ENCODE assay signal across 31 mouse cellular contexts in the genomic region with DNA sequence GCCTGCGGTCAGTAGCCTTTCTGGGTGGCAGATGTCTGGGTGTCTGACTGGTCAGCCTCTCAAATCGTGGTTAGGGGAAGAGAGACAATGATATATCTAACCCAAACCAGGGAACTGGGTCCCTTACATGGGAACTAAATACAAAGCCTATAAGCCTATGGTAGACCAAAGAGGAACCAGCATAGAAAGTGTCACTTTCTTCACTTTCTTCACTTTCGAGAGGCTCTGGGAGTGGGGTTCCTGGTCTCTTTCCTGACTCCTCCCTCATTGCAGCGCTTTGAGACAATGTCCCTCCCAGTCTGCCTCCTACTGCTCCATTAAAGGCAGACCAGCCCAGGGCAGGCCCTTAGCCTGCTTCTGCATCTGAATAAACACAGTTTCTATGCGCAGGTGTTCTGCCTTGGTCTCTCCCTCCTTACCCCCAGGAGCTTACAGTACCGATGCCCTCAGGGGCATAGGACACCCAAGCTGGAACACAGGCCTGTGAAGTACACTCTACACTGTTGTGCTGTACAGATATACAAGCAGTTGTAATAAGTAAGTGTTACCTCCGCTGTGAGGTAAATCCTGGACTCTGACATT. TPM values are rescaled to one million over a fixed set of nuclear protein-coding genes. Genes with fewer than 3 reads are reported as not detected.
DNase-seq lines count a peak whose midpoint lies in the region; ATAC-seq and TF ChIP-seq lines count a peak whose summit lies in the region.
"Had no signal": no experiment of that assay in that cellular context is flagged by ENCODE, and none has a peak within 500 bp of the region (broad histone marks: within the 10 kb centered on the region; RNA-seq: fewer than 3 reads in every experiment).

No protein-coding gene starts in this region.

- H3K4me2 ChIP-seq in kidney, embryonic 15.5 days, result no peak overlapping the region
- H3K4me2 ChIP-seq: embryonic facial prominence, embryonic 12.5 days; forebrain, embryonic 13.5 days; heart, embryonic 15.5 days; hindbrain, embryonic 13.5 days; midbrain, embryonic 11.5 days had no signal

- no peak overlapping the region for H3K4me3 ChIP-seq in kidney, embryonic 15.5 days (replicated peaks)
- H3K4me3 ChIP-seq in ES-Bruce4 (ENCODE audit: low read depth, low read length), result no peak overlapping the region
- H3K4me3 ChIP-seq: embryonic facial prominence, embryonic 12.5 days; forebrain, embryonic 13.5 days; gastrocnemius, adult 2 months; heart, embryonic 15.5 days; hindbrain, embryonic 13.5 days; left cerebral cortex, adult 2 months; limb, embryonic 10.5 days had no signal

- WGBS in kidney, embryonic 15.5 days, result 86% methylated on average over 7 of the region's 7 CpGs

- no peak overlapping the region for H3K27ac ChIP-seq in kidney, embryonic 15.5 days
- peak overlapping the region; percentile 31; the same call in 1 of the 2 replicates for H3K27ac ChIP-seq in ES-Bruce4 (ENCODE audit: insufficient read depth, low read length)
- H3K27ac ChIP-seq: embryonic facial prominence, embryonic 12.5 days; forebrain, embryonic 13.5 days; gastrocnemius, adult 2 months; heart, embryonic 15.5 days; hindbrain, embryonic 13.5 days; left cerebral cortex, adult 2 months; limb, embryonic 10.5 days; macrophage; stomach, postnatal 0 days had no signal

- H3K36me3 ChIP-seq in kidney, embryonic 15.5 days, result peaks cover 77% of the 10 kb centered on the region
- H3K36me3 ChIP-seq in ES-Bruce4 (ENCODE audit: control insufficient read depth, insufficient read depth, low read length, poor library complexity, severe bottlenecking), result peaks cover 9% of the 10 kb centered on the region

- ATAC-seq in kidney, embryonic 15.5 days (replicated peaks; ENCODE audit: low FRiP score), result no peak
- peak; percentile 46 for ATAC-seq in megakaryocyte progenitor cell, adult 5-6 weeks (replicated peaks; ENCODE audit: poor library complexity)
- ATAC-seq: forebrain, embryonic 13.5 days; lung, postnatal 0 days had no signal

- no peak for TF ChIP-seq POLR2A in ES-Bruce4 (IDR thresholded peaks at IDR 0.05; ENCODE audit: insufficient read depth, low read length)

- no peaks in the 10 kb centered on the region for H3K27me3 ChIP-seq in kidney, embryonic 15.5 days
- H3K27me3 ChIP-seq in ES-Bruce4 (ENCODE audit: control insufficient read depth, insufficient read depth, low read length, poor library complexity, severe bottlenecking), result no peaks in the 10 kb centered on the region
- H3K27me3 ChIP-seq: embryonic facial prominence, embryonic 12.5 days; forebrain, embryonic 13.5 days; heart, embryonic 15.5 days; hindbrain, embryonic 13.5 days had no signal

- no peak for TF ChIP-seq CTCF in ES-Bruce4 (IDR thresholded peaks at IDR 0.05; ENCODE audit: low read depth, low read length)

- peak; percentile 92 for TF ChIP-seq EP300 in ES-Bruce4 (IDR thresholded peaks at IDR 0.05; ENCODE audit: insufficient read depth, low read depth, low read length)

- no peak overlapping the region for H3K9ac ChIP-seq in kidney, embryonic 15.5 days
- H3K9ac ChIP-seq in ES-Bruce4 (ENCODE audit: low read depth, poor library complexity, severe bottlenecking), result no peak overlapping the region
- H3K9ac ChIP-seq: embryonic facial prominence, embryonic 12.5 days; forebrain, embryonic 13.5 days; heart, embryonic 15.5 days; hindbrain, embryonic 13.5 days had no signal

- H3K9me3 ChIP-seq in kidney, embryonic 15.5 days (replicated peaks), result no peaks in the 10 kb centered on the region
- no peaks in the 10 kb centered on the region for H3K9me3 ChIP-seq in ES-Bruce4 (replicated peaks; ENCODE audit: control insufficient read depth, insufficient read depth, low read length, poor library complexity, severe bottlenecking)
- H3K9me3 ChIP-seq: embryonic facial prominence, embryonic 12.5 days; forebrain, embryonic 13.5 days; heart, embryonic 15.5 days; hindbrain, embryonic 13.5 days; limb, embryonic 10.5 days had no signal

- H3K4me1 ChIP-seq in kidney, embryonic 15.5 days, result no peaks in the 10 kb centered on the region
- peaks cover 12% of the 10 kb centered on the region for H3K4me1 ChIP-seq in ES-Bruce4 (ENCODE audit: control insufficient read depth, insufficient read depth, low read length)
- H3K4me1 ChIP-seq: embryonic facial prominence, embryonic 12.5 days; forebrain, embryonic 13.5 days; hindbrain, embryonic 13.5 days; limb, embryonic 10.5 days had no signal

- DNase-seq in kidney, adult 8-10 months, result peak; percentile 22 to 25
- peak; percentile 66 for DNase-seq in ZHBTc4 (ENCODE audit: low read depth, low spot score)
- DNase-seq in urinary bladder, adult 2 months (ENCODE audit: low spot score), result no peak
- no peak for DNase-seq in natural killer cell, adult 2 months (ENCODE audit: low spot score in 2 of 2)
- DNase-seq: adrenal gland, adult 2 months; cerebellum, adult 11-12 months; cerebellum, postnatal 10 days; gastrocnemius, adult 2 months; heart, postnatal 36 days; layer of hippocampus, adult 9-11 months; right cerebral cortex, postnatal 14 days; thymus, adult 2 months had no signal

RNA-seq across cellular contexts. Expression of a gene that starts 9.5 kb away (rescaled TPM):
- polyA plus RNA-seq in kidney, embryonic 15.5 days (2015; fragmentation: Nextera tagmentation; extraction: Ambion mirVana), result 18.8 and 20.1 TPM in 2 replicates
- polyA plus RNA-seq in ES-Bruce4 (2011; ENCODE audit: insufficient read depth, insufficient read length, low read depth, missing spikeins), result not detected in 2 replicates
- not detected in 2 replicates for total RNA-seq in megakaryocyte progenitor cell, adult 5-6 weeks (2015)
- total RNA-seq in megakaryocyte progenitor cell, adult 5-6 weeks (2017), result not detected in 2 replicates
- polyA plus RNA-seq in urinary bladder, adult 2 months (2012; rRNA removed), result 5.0 and 5.6 TPM in 2 replicates
- polyA plus RNA-seq: liver, adult 2 months; macrophage had no signal

RNA-seq across cellular contexts. Expression of a gene that starts 16.1 kb away (rescaled TPM):
- polyA plus RNA-seq in kidney, embryonic 15.5 days (2015; fragmentation: Nextera tagmentation; extraction: Ambion mirVana), result 30.5 and 35.9 TPM in 2 replicates
- polyA plus RNA-seq in ES-Bruce4 (2011; ENCODE audit: insufficient read depth, insufficient read length, low read depth, missing spikeins), result 16.3 and 21.6 TPM in 2 replicates
- 24.1 and 33.1 TPM in 2 replicates for total RNA-seq in megakaryocyte progenitor cell, adult 5-6 weeks (2015)
- 12.9 and 15.6 TPM in 2 replicates for total RNA-seq in megakaryocyte progenitor cell, adult 5-6 weeks (2017)
- polyA plus RNA-seq in urinary bladder, adult 2 months (2012; rRNA removed), result 10.9 and 15.7 TPM in 2 replicates

RNA-seq across cellular contexts. Expression of a gene that starts 29.8 kb away (rescaled TPM):
- 521 and 534 TPM in 2 replicates for polyA plus RNA-seq in kidney, embryonic 15.5 days (2015; fragmentation: Nextera tagmentation; extraction: Ambion mirVana)
- polyA plus RNA-seq in ES-Bruce4 (2011; ENCODE audit: insufficient read depth, insufficient read length, low read depth, missing spikeins), result 411 and 413 TPM in 2 replicates
- total RNA-seq in megakaryocyte progenitor cell, adult 5-6 weeks (2015), result 124 and 149 TPM in 2 replicates
- total RNA-seq in megakaryocyte progenitor cell, adult 5-6 weeks (2017), result 373 and 394 TPM in 2 replicates
- 115 and 121 TPM in 2 replicates for polyA plus RNA-seq in urinary bladder, adult 2 months (2012; rRNA removed)

RNA-seq across cellular contexts. Expression of a gene that starts 33.3 kb away (rescaled TPM):
- not detected in 2 replicates for polyA plus RNA-seq in kidney, embryonic 15.5 days (2015; fragmentation: Nextera tagmentation; extraction: Ambion mirVana)
- not detected in 2 replicates for polyA plus RNA-seq in ES-Bruce4 (2011; ENCODE audit: insufficient read depth, insufficient read length, low read depth, missing spikeins)
- not detected in 2 replicates for total RNA-seq in megakaryocyte progenitor cell, adult 5-6 weeks (2015)
- total RNA-seq in megakaryocyte progenitor cell, adult 5-6 weeks (2017), result not detected in 2 replicates
- polyA plus RNA-seq in urinary bladder, adult 2 months (2012; rRNA removed), result not detected in 2 replicates
- total RNA-seq: adrenal gland, adult 2 months; adrenal gland, postnatal 4 days; gastrocnemius, adult 2 months; gastrocnemius, postnatal 4 days; heart, postnatal 36 days; left cerebral cortex, adult 2 months; liver, adult 2 months; midbrain, postnatal 0 days; neutrophil, adult 5-6 weeks had no signal
- polyA plus RNA-seq: adrenal gland, adult 2 months; embryonic facial prominence, embryonic 12.5 days; forebrain, embryonic 13.5 days; heart, embryonic 15.5 days; hindbrain, embryonic 13.5 days; limb, embryonic 10.5 days; liver, adult 2 months; liver, embryonic 16.5 days; lung, postnatal 0 days; macrophage; midbrain, embryonic 11.5 days; midbrain, postnatal 0 days; stomach, postnatal 0 days; thymus, adult 2 months had no signal

RNA-seq across cellular contexts. Expression of a gene that starts 33.4 kb away (rescaled TPM):
- 0.26 and 0.44 TPM in 2 replicates for polyA plus RNA-seq in kidney, embryonic 15.5 days (2015; fragmentation: Nextera tagmentation; extraction: Ambion mirVana)
- not detected in 2 replicates for polyA plus RNA-seq in ES-Bruce4 (2011; ENCODE audit: insufficient read depth, insufficient read length, low read depth, missing spikeins)
- not detected in 2 replicates for total RNA-seq in megakaryocyte progenitor cell, adult 5-6 weeks (2015)
- 0.30 TPM in 1 of 2 replicates, not detected in the other for total RNA-seq in megakaryocyte progenitor cell, adult 5-6 weeks (2017)
- polyA plus RNA-seq in urinary bladder, adult 2 months (2012; rRNA removed), result 0.10 TPM in 1 of 2 replicates, not detected in the other
- total RNA-seq: adrenal gland, adult 2 months; adrenal gland, postnatal 4 days; gastrocnemius, adult 2 months; heart, postnatal 36 days; liver, adult 2 months; neutrophil, adult 5-6 weeks had no signal
- polyA plus RNA-seq: adrenal gland, adult 2 months; liver, adult 2 months; liver, embryonic 16.5 days; macrophage had no signal

Comparison
In these comparisons a context has a peak if more than half of its experiments do, and no peak if none do; other contexts are left out.
1. DNase-seq: peak in kidney, adult 8-10 months (2 of 2) and ZHBTc4 (single experiment); none in urinary bladder, adult 2 months (single experiment) and natural killer cell, adult 2 months (0 of 2).